Mouse (Mus musculus): Measurements from ENCODE around the gene Hivep3. TPM values are rescaled to one million over a fixed set of nuclear protein-coding genes. Genes with fewer than 3 reads are reported as not detected.

Gene Hivep3
- polyA plus RNA-seq, 1 experiment from 2014 or later, result 4.2 TPM

GRCm38 (mm10) chr4:119882401-119882800 lies 148.8 kb downstream of the Hivep3 start:
- no peak overlapping the region for H3K4me2 ChIP-seq
- H3K27me3 ChIP-seq, result no peaks in the 10 kb centered on the region
- ATAC-seq (ENCODE audit: low FRiP score), result no peak
- WGBS, result 44% methylated on average over 4 of the region's 4 CpGs
- peaks cover 6% of the 10 kb centered on the region; the same call in 1 of the 2 replicates for H3K4me1 ChIP-seq
- H3K4me3 ChIP-seq (replicated peaks), result no peak overlapping the region
- no peak overlapping the region for H3K9ac ChIP-seq
- H3K9me3 ChIP-seq, result no peaks in the 10 kb centered on the region
- H3K36me3 ChIP-seq (replicated peaks), result no peaks in the 10 kb centered on the region
- H3K27ac ChIP-seq, result no peak overlapping the region

GRCm38 (mm10) chr4:119882814-119883213 lies 149.2 kb downstream of the Hivep3 start:
- no peak for ATAC-seq (ENCODE audit: low FRiP score)
- 55% methylated on average over 5 of the region's 5 CpGs for whole genome bisulfite sequencing
- no peaks in the 10 kb centered on the region for H3K27me3 ChIP-seq
- no peak overlapping the region for H3K4me2 ChIP-seq
- no peak overlapping the region for H3K4me3 ChIP-seq (replicated peaks)
- H3K9me3 ChIP-seq, result no peaks in the 10 kb centered on the region
- peaks cover 6% of the 10 kb centered on the region; the same call in 1 of the 2 replicates for H3K4me1 ChIP-seq
- H3K36me3 ChIP-seq (replicated peaks), result no peaks in the 10 kb centered on the region
- H3K9ac ChIP-seq, result no peak overlapping the region
- no peak overlapping the region for H3K27ac ChIP-seq

- Histone ChIP-seq H3K4me1 (peaks cover 14% of the 10 kb centered on the region), H3K27ac (no peak overlapping the region), H3K4me3 (replicated peaks) (no peak overlapping the region), H3K9ac (no peak overlapping the region), H3K4me2 (no peak overlapping the region), H3K27me3 (no peaks in the 10 kb centered on the region), H3K36me3 (replicated peaks) (no peaks in the 10 kb centered on the region), H3K9me3 (no peaks in the 10 kb centered on the region)
- no peak for ATAC-seq (ENCODE audit: low FRiP score)
- WGBS, result 82% methylated on average over 3 of the region's 3 CpGs
These were observed 153.0 kb downstream of the Hivep3 start for GRCm38 (mm10) chr4:119886621-119887020.

- Histone ChIP-seq H3K4me1 (peaks cover 10% of the 10 kb centered on the region), H3K27me3 (no peaks in the 10 kb centered on the region), H3K27ac (no peak overlapping the region), H3K9me3 (no peaks in the 10 kb centered on the region), H3K4me3 (replicated peaks) (no peak overlapping the region), H3K4me2 (no peak overlapping the region), H3K36me3 (replicated peaks) (no peaks in the 10 kb centered on the region), H3K9ac (no peak overlapping the region)
- no peak for ATAC-seq (ENCODE audit: low FRiP score)
- 87% methylated on average over 6 of the region's 6 CpGs for WGBS
These were observed 154.1 kb downstream of the Hivep3 start for GRCm38 (mm10) chr4:119887523-119888177.

- Histone ChIP-seq H3K27ac (no peak overlapping the region), H3K9ac (no peak overlapping the region), H3K4me2 (no peak overlapping the region), H3K27me3 (no peaks in the 10 kb centered on the region), H3K36me3 (replicated peaks) (no peaks in the 10 kb centered on the region), H3K4me1 (peaks cover 13% of the 10 kb centered on the region), H3K9me3 (no peaks in the 10 kb centered on the region), H3K4me3 (replicated peaks) (no peak overlapping the region)
- ATAC-seq (ENCODE audit: low FRiP score), result no peak
- 87% methylated on average over 5 of the region's 5 CpGs for WGBS
These were observed 156.2 kb downstream of the Hivep3 start for GRCm38 (mm10) chr4:119889760-119890159.

DNA sequence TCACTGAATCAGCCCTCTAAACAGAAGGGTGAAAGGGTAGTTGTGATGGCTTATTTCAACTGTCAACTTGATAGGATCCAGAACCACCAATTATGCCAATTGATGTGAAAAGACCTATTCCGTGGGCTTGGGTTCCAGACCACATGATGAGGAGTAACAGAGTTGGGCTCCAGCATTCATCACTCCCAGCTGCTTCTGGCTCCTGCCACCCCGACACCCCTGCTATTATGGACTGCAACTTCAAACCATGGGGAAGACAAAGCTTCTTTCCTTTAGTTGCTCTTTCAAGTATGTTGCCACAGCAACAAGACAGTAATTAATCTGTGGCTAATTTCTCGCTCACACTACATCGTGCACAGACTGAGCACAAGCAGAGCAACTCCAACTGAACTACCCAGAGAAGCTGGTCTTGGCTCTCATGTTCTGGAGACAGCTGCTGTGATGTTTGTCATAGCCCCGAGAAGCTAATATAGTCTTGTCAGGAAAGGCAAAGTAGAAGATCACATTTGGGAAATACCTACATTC lies 159.7 kb downstream of the Hivep3 start:
- no peak overlapping the region for H3K9ac ChIP-seq
- H3K27ac ChIP-seq, result no peak overlapping the region
- H3K9me3 ChIP-seq, result no peaks in the 10 kb centered on the region
- H3K4me3 ChIP-seq (replicated peaks), result no peak overlapping the region
- H3K27me3 ChIP-seq, result no peaks in the 10 kb centered on the region
- no peak overlapping the region for H3K4me2 ChIP-seq
- H3K36me3 ChIP-seq (replicated peaks), result no peaks in the 10 kb centered on the region
- H3K4me1 ChIP-seq, result peaks cover 13% of the 10 kb centered on the region
- 39% methylated on average over 5 of the region's 5 CpGs for WGBS
- no peak for ATAC-seq (ENCODE audit: low FRiP score)

DNA sequence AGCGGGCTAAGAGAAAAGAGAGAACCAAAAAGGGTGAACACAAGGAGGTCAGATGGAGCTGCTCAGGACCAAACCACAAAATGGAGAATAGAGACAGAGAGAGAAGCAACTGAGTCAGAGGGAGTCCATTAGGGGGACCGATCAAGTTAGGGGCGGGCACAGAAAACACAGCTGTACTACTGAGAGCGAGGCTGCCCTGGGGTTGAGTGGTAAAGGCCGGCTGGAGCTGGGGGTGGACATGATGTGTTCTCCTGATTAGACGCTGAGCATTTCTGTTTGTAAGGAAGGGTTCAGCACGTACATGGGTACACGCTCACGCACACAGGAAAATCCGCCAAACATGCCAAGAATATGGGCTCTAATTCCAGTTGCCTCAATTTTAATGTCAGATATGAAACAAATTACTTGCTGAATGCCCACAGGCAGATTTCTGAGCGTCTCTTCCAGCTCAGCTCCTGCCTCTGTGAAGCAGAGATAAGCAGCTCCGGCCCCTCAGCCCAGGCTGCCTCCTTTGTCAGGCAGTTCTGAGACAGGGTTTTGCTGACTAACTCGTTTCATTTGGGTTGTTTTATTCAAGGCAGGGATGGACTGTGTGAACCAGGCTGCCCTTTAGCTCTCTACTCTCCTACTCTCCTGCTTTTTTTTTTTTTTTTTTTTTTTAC lies 161.3 kb downstream of the Hivep3 start:
- peaks cover 5% of the 10 kb centered on the region; the same call in 1 of the 2 replicates for H3K4me1 ChIP-seq
- no peaks in the 10 kb centered on the region for H3K9me3 ChIP-seq
- no peak overlapping the region for H3K4me3 ChIP-seq (replicated peaks)
- H3K9ac ChIP-seq, result no peak overlapping the region
- H3K27ac ChIP-seq, result no peak overlapping the region
- no peaks in the 10 kb centered on the region for H3K27me3 ChIP-seq
- WGBS, result 71% methylated on average over 13 of the region's 13 CpGs
- H3K36me3 ChIP-seq (replicated peaks), result no peaks in the 10 kb centered on the region
- H3K4me2 ChIP-seq, result no peak overlapping the region
- no peak for ATAC-seq (ENCODE audit: low FRiP score)

DNA sequence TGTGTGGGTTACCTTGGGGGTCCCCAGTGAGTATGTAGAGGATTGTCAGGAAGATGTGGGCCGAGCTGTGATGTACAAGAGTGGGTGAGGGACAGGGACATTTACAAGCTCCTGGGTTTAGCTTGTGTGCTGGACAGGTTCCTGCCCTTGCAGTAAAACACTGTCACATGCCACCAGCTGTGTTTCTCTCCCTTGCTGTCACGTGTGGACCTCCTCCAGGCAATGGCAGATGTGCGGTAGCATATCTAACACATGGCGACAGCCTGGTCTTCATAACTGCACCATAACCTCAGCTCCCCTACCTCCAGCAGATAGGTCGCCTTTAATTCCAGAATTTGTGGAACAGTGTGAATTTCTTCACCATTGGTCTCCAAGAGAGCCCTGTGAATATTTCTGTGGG lies 161.9 kb downstream of the Hivep3 start:
- Histone ChIP-seq H3K4me2 (no peak overlapping the region), H3K4me1 (peaks cover 5% of the 10 kb centered on the region; the same call in 1 of the 2 replicates), H3K27ac (no peak overlapping the region), H3K27me3 (no peaks in the 10 kb centered on the region), H3K9ac (no peak overlapping the region), H3K36me3 (replicated peaks) (no peaks in the 10 kb centered on the region), H3K4me3 (replicated peaks) (no peak overlapping the region), H3K9me3 (no peaks in the 10 kb centered on the region)
- no peak for ATAC-seq (ENCODE audit: low FRiP score)
- WGBS, result 82% methylated on average over 5 of the region's 5 CpGs

DNA sequence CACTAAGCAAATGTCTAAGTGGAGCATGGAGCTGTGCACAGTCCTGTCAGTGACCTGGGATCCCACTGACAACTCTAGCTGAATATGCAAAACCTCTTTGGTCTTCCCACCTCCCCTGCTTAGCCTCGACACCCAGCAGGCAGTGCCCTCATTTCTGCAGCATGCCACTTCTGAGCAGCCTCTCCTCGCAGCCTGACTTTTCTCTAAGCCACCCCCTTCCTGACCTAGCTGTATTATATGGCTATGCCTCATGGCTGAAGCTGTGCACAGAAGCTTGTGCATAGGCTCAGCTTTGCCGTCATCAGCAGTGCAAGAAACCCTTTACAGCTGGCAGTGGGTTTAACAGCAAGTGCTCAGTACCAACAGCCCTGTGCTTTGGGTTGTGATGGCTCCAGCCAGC lies 163.0 kb downstream of the Hivep3 start:
- 72% methylated on average over 3 of the region's 3 CpGs for WGBS
- Histone ChIP-seq H3K4me3 (replicated peaks) (no peak overlapping the region), H3K9ac (no peak overlapping the region), H3K27ac (no peak overlapping the region), H3K27me3 (no peaks in the 10 kb centered on the region), H3K36me3 (replicated peaks) (no peaks in the 10 kb centered on the region), H3K4me1 (peaks cover 8% of the 10 kb centered on the region), H3K4me2 (no peak overlapping the region), H3K9me3 (no peaks in the 10 kb centered on the region)
- ATAC-seq (ENCODE audit: low FRiP score), result no peak

- H3K9ac ChIP-seq, result no peak overlapping the region
- H3K36me3 ChIP-seq (replicated peaks), result no peaks in the 10 kb centered on the region
- no peaks in the 10 kb centered on the region for H3K9me3 ChIP-seq
- no peak overlapping the region for H3K27ac ChIP-seq
- no peak overlapping the region for H3K4me2 ChIP-seq
- 70% methylated on average over 6 of the region's 6 CpGs for WGBS
- H3K4me3 ChIP-seq (replicated peaks), result no peak overlapping the region
- no peaks in the 10 kb centered on the region for H3K27me3 ChIP-seq
- H3K4me1 ChIP-seq, result peaks cover 13% of the 10 kb centered on the region
- ATAC-seq (ENCODE audit: low FRiP score), result no peak
These were observed 163.7 kb downstream of the Hivep3 start for GRCm38 (mm10) chr4:119897054-119897855.

DNA sequence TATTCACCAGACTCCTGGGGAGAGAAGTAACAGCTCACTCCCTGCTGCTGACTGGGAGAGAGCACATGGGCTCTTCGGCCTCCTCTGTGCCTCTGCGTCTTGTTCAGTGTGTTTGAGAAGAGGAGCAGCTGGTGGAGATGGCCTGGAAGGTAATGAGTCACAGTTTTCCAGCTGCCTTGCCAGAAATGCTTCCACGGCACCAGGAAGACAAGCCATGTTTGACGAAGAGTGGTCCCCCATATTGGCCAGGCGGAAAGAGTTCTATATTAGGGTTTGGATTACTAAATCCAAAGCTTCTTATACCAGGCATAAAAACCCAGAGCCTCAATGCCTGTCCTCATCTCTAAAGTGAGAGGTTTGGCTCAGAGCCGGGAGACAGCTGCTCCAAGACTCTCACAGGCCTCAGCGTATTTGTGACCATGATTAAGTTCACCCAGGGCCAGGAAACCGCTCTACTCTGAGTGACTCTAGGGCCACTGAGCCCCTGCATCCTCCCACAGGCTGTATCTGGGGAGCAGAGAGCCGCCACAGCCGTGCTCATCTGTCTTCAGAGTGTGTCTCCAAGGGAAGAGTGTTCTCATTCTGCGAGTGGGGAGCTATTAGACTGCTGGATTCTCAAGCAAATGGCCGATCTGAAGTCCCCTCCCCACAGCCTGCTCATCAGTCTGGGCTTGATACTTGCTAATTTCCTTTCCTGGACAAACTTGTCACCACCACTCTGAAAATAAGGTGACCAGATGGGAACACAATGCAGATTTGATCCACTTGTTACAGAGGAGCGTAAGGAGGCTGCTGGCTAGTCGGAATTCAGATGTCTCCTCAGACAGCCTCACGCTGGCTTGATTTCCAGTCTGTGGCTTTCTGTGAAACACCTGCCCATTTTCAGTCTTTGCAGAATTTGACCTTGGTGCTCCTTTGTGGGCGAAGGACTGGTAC lies 168.2 kb downstream of the Hivep3 start:
- no peak overlapping the region for H3K9ac ChIP-seq
- H3K27ac ChIP-seq, result peak overlapping the region; percentile 31; the same call in 1 of the 2 replicates
- ATAC-seq (ENCODE audit: low FRiP score), result 0 out of 2 replicates have a peak, but pooled peaks have one; percentile 27
- H3K36me3 ChIP-seq (replicated peaks), result no peaks in the 10 kb centered on the region
- H3K27me3 ChIP-seq, result no peaks in the 10 kb centered on the region
- peaks cover 33% of the 10 kb centered on the region for H3K4me1 ChIP-seq
- WGBS, result 67% methylated on average over 16 of the region's 16 CpGs
- H3K4me2 ChIP-seq, result no peak overlapping the region
- H3K4me3 ChIP-seq (replicated peaks), result no peak overlapping the region
- no peaks in the 10 kb centered on the region for H3K9me3 ChIP-seq
